Mouse (Mus musculus): ENCODE data around the gene Mllt1. TPM values are rescaled to one million over a fixed set of nuclear protein-coding genes. Genes with fewer than 3 reads are reported as not detected.

Gene Mllt1
- polyA plus RNA-seq, 1 experiment from 2014 or later, result 73.1 TPM

DNA sequence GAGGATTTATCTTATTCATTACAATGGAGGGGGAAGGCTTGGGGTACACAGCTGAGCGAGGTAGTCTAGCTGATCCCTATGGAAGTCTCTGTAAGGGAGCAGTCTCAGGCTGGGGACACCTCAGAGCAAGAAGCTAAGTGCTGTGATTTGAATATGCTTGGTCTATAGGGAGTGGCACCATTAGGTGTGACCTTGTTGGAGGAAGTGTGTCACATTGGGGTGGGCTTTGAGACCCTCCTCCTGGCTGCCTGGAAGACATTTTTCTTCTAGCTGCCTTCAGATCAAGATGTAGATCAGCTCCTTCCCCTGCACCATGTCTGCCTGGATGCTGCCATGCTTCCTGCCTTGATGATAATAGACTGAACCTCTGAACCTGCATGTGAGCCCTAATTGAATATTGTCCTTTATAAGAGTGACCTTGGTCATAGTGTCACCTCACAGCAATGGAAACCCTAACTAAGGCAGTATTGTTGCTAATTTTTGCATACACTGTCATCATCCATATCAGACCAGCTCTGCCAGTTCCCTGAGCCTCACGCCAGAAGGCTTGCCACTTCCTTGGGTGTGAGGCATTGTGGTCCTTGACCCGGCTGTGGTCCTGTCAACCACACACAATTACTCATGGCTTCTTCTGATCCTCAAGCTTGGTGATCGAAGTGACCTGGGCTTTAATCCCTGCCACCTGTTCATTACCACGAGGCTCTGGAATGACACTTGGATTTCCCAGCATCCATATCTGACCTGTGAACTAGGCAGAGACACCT is 27.6 kb upstream of the Mllt1 start:
- WGBS, result 83% methylated on average over 5 of the region's 5 CpGs

DNA sequence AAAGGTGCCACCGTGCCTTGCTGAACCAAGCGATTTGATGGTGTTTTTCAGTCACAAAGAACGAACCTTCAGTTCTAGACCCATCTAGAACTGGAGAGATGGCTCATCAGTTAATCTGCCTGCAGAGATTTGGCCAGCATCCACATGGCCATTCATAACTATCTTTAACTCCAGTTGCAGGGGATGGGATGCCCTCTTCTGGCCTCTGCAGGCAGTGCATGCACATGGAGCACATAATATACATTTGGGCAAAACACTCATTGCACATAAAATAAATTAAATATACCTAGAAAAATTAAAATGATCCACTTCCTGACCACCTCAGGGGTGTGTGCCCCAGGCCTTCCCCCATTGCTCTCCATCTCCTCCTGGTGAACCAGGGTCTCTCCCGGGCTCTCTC is 26.7 kb upstream of the Mllt1 start:
- Histone ChIP-seq H3K4me1 (no peaks in the 10 kb centered on the region), H3K4me3 (no peak overlapping the region), H3K36me3 (replicated peaks) (no peaks in the 10 kb centered on the region), H3K9me3 (no peaks in the 10 kb centered on the region), H3K27me3 (replicated peaks; ENCODE audit: low read depth, poor library complexity, severe bottlenecking) (no peaks in the 10 kb centered on the region), H3K27ac (replicated peaks) (no peak overlapping the region)
- 90% methylated on average over 4 of the region's 4 CpGs for WGBS
- DNase-seq (ENCODE audit: low spot score), result no peak

More for the DNA sequence above, 27.6 kb upstream of the Mllt1 start:
- H3K27ac ChIP-seq (replicated peaks), result no peak overlapping the region
- no peaks in the 10 kb centered on the region for H3K27me3 ChIP-seq (replicated peaks; ENCODE audit: low read depth, poor library complexity, severe bottlenecking)
- H3K9me3 ChIP-seq, result no peaks in the 10 kb centered on the region
- H3K4me1 ChIP-seq, result no peaks in the 10 kb centered on the region
- H3K36me3 ChIP-seq (replicated peaks), result no peaks in the 10 kb centered on the region
- no peak for DNase-seq (ENCODE audit: low spot score)
- no peak overlapping the region for H3K4me3 ChIP-seq

DNA sequence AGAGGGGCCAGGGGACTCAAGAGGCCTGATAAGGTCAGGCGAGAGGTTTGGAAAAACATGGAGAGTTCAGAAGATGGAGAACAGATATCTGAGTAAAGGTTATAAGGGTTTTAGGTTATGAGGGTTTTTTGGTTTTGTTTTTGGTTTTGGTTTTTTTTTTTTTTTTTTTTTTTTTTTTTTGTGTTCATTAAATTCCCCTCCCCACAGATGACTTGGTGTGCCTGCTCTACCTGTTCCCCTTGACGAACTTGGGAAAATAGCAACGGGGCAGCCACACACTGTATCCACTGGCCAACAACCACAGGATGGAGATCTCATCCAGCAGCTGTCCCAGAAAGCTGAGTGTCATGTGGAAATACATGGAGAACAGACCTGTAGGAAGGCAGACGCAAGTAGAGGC is 23.5 kb upstream of the Mllt1 start:
- Histone ChIP-seq H3K36me3 (replicated peaks) (no peaks in the 10 kb centered on the region), H3K27ac (replicated peaks) (no peak overlapping the region), H3K27me3 (replicated peaks; ENCODE audit: low read depth, poor library complexity, severe bottlenecking) (no peaks in the 10 kb centered on the region), H3K4me1 (no peaks in the 10 kb centered on the region), H3K4me3 (no peak overlapping the region), H3K9me3 (no peaks in the 10 kb centered on the region)
- 82% methylated on average over 4 of the region's 4 CpGs for WGBS
- no peak for DNase-seq (ENCODE audit: low spot score)

DNA sequence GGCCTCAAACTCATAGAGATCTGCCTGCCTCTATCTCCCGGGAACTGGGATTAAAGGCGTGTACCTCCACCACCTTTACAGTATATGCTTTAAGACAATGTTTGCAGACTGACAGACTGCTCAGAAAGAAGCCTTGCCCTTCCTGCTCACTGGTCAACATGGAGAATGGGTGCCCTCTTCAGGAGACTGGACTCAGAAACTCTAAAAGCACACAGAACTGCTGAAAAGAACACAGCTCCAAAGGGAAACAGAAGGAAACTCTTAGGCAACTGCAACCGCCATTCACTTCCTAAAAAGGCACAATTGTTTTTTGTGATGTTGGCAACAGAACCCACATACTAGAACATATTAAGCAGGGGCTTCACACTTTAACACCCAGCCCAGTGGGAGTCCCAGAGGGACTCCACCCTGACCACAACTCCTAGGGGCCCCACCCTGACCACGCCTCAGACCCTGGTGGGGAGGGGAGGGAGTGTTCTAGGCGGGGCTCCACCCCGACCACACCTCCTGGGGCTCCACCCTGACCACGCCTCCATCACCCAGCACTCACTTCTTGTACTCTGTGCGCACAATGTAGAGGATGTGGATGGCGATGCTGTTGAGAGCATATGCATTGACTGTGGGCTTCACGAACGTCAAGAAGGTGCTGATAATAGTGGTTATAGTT is 22.7 kb upstream of the Mllt1 start:
- WGBS, result 29% methylated on average over 11 of the region's 11 CpGs
- DNase-seq (ENCODE audit: low spot score), result no peak
- no peaks in the 10 kb centered on the region for H3K9me3 ChIP-seq

DNA sequence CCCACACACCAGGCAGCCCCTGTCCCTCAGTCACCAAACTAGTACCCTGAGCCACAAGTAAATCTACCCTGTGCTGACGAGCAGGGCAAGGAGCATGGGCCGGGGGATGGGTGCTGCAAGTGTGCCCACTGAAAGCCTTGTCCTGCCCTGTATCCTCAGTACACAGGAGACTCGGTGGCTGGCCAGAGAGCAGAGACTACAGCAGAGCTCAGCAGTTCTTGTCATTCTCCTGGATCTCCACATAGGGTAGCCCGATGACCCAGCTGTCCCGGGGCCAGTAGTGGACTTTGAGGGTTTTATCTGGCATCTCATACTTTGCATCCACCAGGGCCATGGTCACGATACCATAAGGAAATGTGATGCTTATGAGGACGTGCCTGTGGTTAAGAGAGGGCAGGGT is 19.7 kb upstream of the Mllt1 start:
- Histone ChIP-seq H3K4me3 (no peak overlapping the region), H3K27ac (replicated peaks) (no peak overlapping the region), H3K4me1 (no peaks in the 10 kb centered on the region), H3K27me3 (replicated peaks; ENCODE audit: low read depth, poor library complexity, severe bottlenecking) (no peaks in the 10 kb centered on the region), H3K9me3 (no peaks in the 10 kb centered on the region), H3K36me3 (replicated peaks) (no peaks in the 10 kb centered on the region)
- no peak for DNase-seq (ENCODE audit: low spot score)
- 83% methylated on average over 7 of the region's 7 CpGs for WGBS

More for the DNA sequence above, 22.7 kb upstream of the Mllt1 start:
- Histone ChIP-seq H3K4me3 (no peak overlapping the region), H3K36me3 (replicated peaks) (no peaks in the 10 kb centered on the region), H3K27me3 (replicated peaks; ENCODE audit: low read depth, poor library complexity, severe bottlenecking) (no peaks in the 10 kb centered on the region), H3K27ac (replicated peaks) (no peak overlapping the region), H3K4me1 (no peaks in the 10 kb centered on the region)

DNA sequence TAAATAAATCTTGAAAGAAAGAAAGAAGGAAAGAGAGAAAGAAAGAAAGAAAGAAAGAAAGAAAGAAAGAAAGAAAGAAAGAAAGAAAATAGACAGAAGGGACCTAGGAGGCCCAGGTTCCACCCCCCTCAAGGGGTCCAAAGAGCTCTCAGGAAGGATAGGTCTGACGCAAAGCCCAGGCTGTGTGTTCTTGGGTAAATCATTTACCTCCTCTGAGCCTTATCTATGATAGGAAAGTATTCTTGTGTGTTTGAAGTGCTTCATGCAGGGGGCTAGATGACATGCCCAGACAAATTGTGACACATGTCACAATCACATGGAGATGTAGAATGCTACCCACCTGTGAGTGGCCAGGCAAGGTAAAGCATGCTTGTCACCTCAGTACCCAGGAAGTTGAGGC is 17.4 kb upstream of the Mllt1 start:
- 86% methylated on average over 1 of the region's 1 CpGs for WGBS
- no peak for DNase-seq (ENCODE audit: low spot score)
- H3K9me3 ChIP-seq, result no peaks in the 10 kb centered on the region
- no peaks in the 10 kb centered on the region for H3K36me3 ChIP-seq (replicated peaks)
- no peak overlapping the region for H3K27ac ChIP-seq (replicated peaks)
- no peak overlapping the region for H3K4me3 ChIP-seq
- H3K4me1 ChIP-seq, result no peaks in the 10 kb centered on the region
- no peaks in the 10 kb centered on the region for H3K27me3 ChIP-seq (replicated peaks; ENCODE audit: low read depth, poor library complexity, severe bottlenecking)

DNA sequence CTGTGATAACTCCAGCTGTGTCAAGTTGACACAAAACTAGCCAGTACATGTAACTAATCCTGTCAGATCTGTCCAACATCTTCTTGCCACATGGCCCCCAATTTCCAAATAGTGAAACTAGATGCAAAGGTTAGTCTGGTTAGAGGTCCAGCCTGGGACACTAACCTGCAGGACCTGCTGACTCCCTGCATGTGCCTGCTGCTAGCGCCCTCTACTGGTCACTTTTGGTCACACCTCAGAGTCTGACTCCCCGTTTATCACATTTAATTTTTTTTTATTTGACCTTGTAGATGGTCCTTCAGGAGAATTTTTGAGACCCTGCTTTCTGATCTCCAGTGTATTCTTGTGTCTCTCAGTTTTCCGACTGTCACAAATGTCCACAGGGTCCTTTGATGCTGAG is 15.7 kb upstream of the Mllt1 start:
- Histone ChIP-seq H3K9me3 (no peaks in the 10 kb centered on the region), H3K27me3 (replicated peaks; ENCODE audit: low read depth, poor library complexity, severe bottlenecking) (no peaks in the 10 kb centered on the region), H3K36me3 (replicated peaks) (no peaks in the 10 kb centered on the region), H3K27ac (replicated peaks) (no peak overlapping the region), H3K4me3 (no peak overlapping the region), H3K4me1 (no peaks in the 10 kb centered on the region)
- WGBS, result 17% methylated on average over 3 of the region's 3 CpGs
- DNase-seq (ENCODE audit: low spot score), result peak; percentile 50

DNA sequence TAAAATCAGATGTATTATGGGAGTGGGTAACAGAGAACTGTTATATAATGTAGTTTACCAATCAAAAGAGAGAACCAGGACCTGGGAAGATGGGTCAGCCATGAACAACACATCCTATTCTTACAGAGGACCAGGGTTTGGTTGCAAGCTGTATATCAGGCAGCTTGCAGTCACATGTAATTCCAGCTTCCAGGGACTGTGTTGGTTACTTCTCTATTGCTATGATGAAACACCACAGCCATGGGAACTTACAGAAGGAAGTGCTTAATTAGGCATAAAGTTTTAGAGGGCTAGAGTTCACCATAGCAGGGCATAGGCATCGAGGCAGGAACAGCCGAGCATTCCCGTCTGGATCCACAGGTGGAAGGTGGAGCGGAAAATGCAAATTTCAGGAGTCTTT is 3.5 kb upstream of the Mllt1 start:
- peaks cover 5% of the 10 kb centered on the region; the same call in 1 of the 2 replicates for H3K36me3 ChIP-seq (replicated peaks)
- H3K9me3 ChIP-seq, result peaks cover 5% of the 10 kb centered on the region; the same call in 1 of the 2 replicates
- H3K27me3 ChIP-seq (replicated peaks; ENCODE audit: low read depth, poor library complexity, severe bottlenecking), result peaks cover 5% of the 10 kb centered on the region; the same call in 1 of the 2 replicates
- no peak overlapping the region for H3K4me3 ChIP-seq
- H3K27ac ChIP-seq (replicated peaks), result no peak overlapping the region
- peaks cover 13% of the 10 kb centered on the region for H3K4me1 ChIP-seq
- DNase-seq (ENCODE audit: low spot score), result no peak
- 90% methylated on average over 4 of the region's 4 CpGs for WGBS

DNA sequence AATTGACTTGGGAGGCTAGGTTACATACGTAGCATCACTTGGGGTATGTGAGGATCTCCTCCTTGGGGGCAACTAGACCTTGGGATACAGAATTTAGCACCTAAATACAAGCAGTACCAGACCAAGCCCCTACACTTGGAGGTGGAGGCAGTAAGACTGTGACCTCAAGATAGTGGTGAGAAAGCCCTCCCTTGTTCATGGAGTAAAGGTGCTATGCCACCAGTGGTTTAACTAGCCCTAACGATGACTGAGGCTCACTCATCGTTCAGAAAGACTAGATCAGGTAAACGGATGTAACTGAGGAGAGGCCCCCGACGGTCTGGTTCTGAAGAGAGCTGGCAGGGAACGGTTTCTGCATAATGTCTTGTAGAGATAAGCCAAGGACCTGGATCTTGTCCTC is 1.5 kb upstream of the Mllt1 start:
- H3K27me3 ChIP-seq (replicated peaks; ENCODE audit: low read depth, poor library complexity, severe bottlenecking), result peaks cover 5% of the 10 kb centered on the region; the same call in 1 of the 2 replicates
- no peak overlapping the region for H3K4me3 ChIP-seq
- peaks cover 25% of the 10 kb centered on the region for H3K36me3 ChIP-seq (replicated peaks)
- WGBS, result 92% methylated on average over 7 of the region's 7 CpGs
- no peak for DNase-seq (ENCODE audit: low spot score)
- H3K27ac ChIP-seq (replicated peaks), result no peak overlapping the region
- H3K9me3 ChIP-seq, result peaks cover 5% of the 10 kb centered on the region; the same call in 1 of the 2 replicates
- H3K4me1 ChIP-seq, result peaks cover 33% of the 10 kb centered on the region

DNA sequence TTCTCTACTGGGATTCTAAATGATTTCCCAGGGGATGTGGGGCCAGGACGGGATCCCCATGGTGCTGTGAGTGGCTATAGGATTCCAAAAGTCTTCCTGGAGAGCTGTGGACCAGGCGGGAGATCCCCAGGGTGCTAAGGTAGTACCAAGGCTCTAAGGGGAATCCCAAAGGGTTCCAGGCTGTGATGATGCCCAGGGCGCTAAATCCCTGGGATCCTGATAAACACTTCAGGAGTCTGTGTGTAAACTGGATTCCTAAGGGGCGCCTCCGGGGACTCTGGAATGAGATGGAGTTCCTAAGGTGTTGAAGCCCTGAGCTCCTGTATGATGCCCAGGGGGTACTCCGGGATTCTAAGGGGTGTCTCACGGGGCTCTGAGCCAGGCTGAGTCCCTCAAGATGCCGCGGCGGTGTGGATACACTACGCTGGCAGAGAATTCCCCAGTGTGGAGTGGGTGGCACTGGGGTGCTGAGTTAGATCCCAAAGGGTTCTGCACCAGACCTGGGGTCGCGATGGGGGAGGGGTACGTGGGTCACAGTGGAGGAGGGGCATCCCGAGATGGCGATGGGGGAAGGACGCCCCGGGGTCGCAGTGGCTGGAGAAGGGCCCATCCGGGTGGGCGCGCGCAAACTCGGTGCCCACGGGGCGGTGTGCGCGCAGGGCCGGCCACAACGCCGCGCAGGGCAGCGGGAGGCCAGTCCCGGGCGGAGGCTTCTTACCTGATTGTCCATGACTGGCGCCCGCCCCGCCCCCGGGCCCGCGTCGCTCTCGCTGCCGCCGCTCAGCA is 477 bp downstream of the Mllt1 start:
- Histone ChIP-seq H3K36me3 (replicated peaks) (peaks cover 44% of the 10 kb centered on the region), H3K9me3 (0 out of 2 replicates have a peak, but pooled peaks cover 2% of the 10 kb centered on the region), H3K4me1 (peaks cover 34% of the 10 kb centered on the region), H3K27me3 (replicated peaks; ENCODE audit: low read depth, poor library complexity, severe bottlenecking) (peaks cover 5% of the 10 kb centered on the region; the same call in 1 of the 2 replicates), H3K4me3 (peak overlapping the region; percentile 94), H3K27ac (replicated peaks) (peak overlapping the region; percentile 97)
- WGBS, result 1% methylated on average over 45 of the region's 45 CpGs
- DNase-seq (ENCODE audit: low spot score), result no peak

DNA sequence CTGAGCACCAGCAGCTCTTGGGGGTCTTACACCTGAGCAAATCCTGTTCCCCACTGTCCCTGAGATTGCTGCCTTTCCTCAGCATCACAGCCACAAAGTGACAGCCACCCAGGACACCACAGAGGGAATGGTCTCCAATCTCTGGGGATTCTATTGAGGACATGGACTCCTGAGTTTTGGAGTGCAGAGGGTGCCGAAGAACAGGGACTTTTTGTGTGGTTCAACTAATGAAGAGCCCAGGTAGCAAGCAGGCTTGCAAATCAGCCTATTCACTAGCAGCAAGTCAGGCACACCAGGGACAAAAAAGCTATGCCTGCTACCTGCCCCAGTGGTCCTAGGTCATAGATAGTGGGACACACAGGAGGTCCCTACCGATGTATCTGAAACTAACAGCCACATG is 1.8 kb downstream of the Mllt1 start:
- peaks cover 34% of the 10 kb centered on the region for H3K4me1 ChIP-seq
- H3K4me3 ChIP-seq, result peak overlapping the region; percentile 94
- 94% methylated on average over 2 of the region's 2 CpGs for WGBS
- DNase-seq (ENCODE audit: low spot score), result no peak
- peaks cover 57% of the 10 kb centered on the region for H3K36me3 ChIP-seq (replicated peaks)
- H3K27ac ChIP-seq (replicated peaks), result no peak overlapping the region
- H3K9me3 ChIP-seq, result 0 out of 2 replicates have a peak, but pooled peaks cover 2% of the 10 kb centered on the region
- peaks cover 5% of the 10 kb centered on the region; the same call in 1 of the 2 replicates for H3K27me3 ChIP-seq (replicated peaks; ENCODE audit: low read depth, poor library complexity, severe bottlenecking)

DNA sequence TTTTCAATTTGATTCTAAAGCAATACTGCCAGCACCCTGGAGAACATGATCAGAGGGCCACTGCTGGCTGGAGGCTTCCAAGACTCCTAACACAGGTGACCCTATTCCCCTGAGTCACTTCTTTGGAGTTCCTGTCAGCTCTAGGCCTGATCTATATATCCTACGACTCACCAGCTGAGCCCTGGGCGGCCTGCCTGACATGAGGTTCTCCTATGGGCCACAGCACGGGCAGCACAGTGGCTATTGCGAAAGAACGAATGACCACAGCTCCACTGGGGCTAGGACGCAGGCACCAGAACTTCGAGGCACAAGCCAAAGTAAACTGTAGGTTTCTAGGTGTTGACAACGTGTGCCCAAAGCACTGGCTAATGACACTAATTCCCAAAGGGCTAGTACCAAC is 5.2 kb downstream of the Mllt1 start:
- DNase-seq (ENCODE audit: low spot score), result no peak
- H3K27ac ChIP-seq (replicated peaks), result no peak overlapping the region
- peaks cover 30% of the 10 kb centered on the region for H3K4me1 ChIP-seq
- H3K4me3 ChIP-seq, result no peak overlapping the region
- WGBS, result 92% methylated on average over 8 of the region's 8 CpGs
- H3K9me3 ChIP-seq, result no peaks in the 10 kb centered on the region
- no peaks in the 10 kb centered on the region for H3K27me3 ChIP-seq (replicated peaks; ENCODE audit: low read depth, poor library complexity, severe bottlenecking)
- H3K36me3 ChIP-seq (replicated peaks), result peaks cover 90% of the 10 kb centered on the region

Measured in embryonic facial prominence, embryonic 10.5 days (tissue).